Mouse (Mus musculus) lung, embryonic 14.5 days (tissue): ENCODE measurements around the gene Bcl11a. TPM values are rescaled to one million over a fixed set of nuclear protein-coding genes. Genes with fewer than 3 reads are reported as not detected.

Source experiments
- ATAC-seq: fragments of 200-750 bp; cut with Nextera tagmentation; 2 replicates; pipeline ENCODE4 v1.8.0; 2017; ENCODE audit warnings: mild to moderate bottlenecking, moderate TSS enrichment, moderate library complexity; ENCODE audit not compliant: insufficient read depth
- DNase-seq: peaks from one replicate; pipeline ENCODE4 v3.0.0-alpha.2; 2015
- H3K27ac ChIP-seq: fragments of 300-500 bp; sonication (generic); 2 replicates; pipeline ENCODE4 v1.5.1; 2014; ENCODE audit warnings: low read depth, mild to moderate bottlenecking, moderate library complexity
- H3K27me3 ChIP-seq: fragments of 300-500 bp; sonication (generic); 2 replicates; pipeline ENCODE4 v1.6.1; 2014; ENCODE audit warnings: low read length, control low read depth; ENCODE audit not compliant: insufficient read depth
- H3K36me3 ChIP-seq: fragments of 300-500 bp; sonication (generic); 2 replicates; pipeline ENCODE4 v1.6.1; 2014; ENCODE audit warnings: control low read depth; ENCODE audit not compliant: insufficient read depth
- H3K4me1 ChIP-seq: fragments of 300-500 bp; sonication (generic); 2 replicates; pipeline ENCODE4 v1.6.1; 2014; ENCODE audit warnings: antibody characterized with exemption, control low read depth; ENCODE audit not compliant: insufficient read depth
- H3K4me2 ChIP-seq: fragments of 300-500 bp; sonication (generic); 2 replicates; pipeline ENCODE4 v1.6.1; 2014; ENCODE audit warnings: mild to moderate bottlenecking
- H3K4me3 ChIP-seq: fragments of 300-500 bp; sonication (generic); 2 replicates; pipeline ENCODE4 v1.5.1; 2014; ENCODE audit warnings: low read depth, low read length
- H3K9ac ChIP-seq: fragments of 300-500 bp; sonication (generic); 2 replicates; pipeline ENCODE4 v1.6.1; 2014
- H3K9me3 ChIP-seq: fragments of 300-500 bp; sonication (generic); 2 replicates; pipeline ENCODE4 v1.6.1; 2016; ENCODE audit warnings: low read depth, low read length, control low read depth
- CTCF ChIP-seq: IDR thresholded peaks from 2 replicates; pipeline ENCODE4 v1.5.1; 2016; ENCODE audit warnings: antibody characterized with exemption, low read depth
- WGBS: fragments of 180-500 bp; shearing (Covaris S2); extraction: QIAGEN DNeasy Blood & Tissue Kit; methylation state at CpG from one replicate; pipeline ENCODE4 v1.1.7; 2014; 5-methylcytosine and 5-hydroxymethylcytosine counted together
- polyA plus RNA-seq: library from polyadenylated mRNA; unstranded; fragments of >200 nt; fragmentation: Nextera tagmentation; extraction: Ambion mirVana; gene quantifications from 2 replicates; pipeline ENCODE4 v1.2.1, GENCODE M21; 2014

Bcl11a gene
- polyA plus RNA-seq, 1 experiment from 2014 or later = 21.1 TPM

DNA sequence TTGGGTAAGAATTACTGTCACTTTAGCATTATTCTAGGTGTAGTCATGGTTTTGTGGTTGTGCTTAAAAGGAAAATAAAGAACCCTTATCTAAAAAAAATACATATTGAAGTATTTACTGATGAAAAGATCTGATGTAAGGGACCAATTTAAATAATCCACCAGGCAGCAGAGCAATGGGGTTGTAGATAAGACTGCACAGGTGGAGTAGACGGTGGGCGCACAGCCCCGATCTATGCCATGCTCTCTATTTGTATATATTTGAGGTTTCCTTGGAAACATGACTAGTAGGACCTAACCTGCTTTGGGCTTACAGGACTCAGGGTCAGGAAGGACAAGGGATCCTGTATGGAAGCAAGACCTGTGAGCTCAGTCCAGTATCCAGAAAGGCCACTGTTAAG lies 31.5 kb downstream of the Bcl11a start:
- peaks cover 4% of the 10 kb centered on the region; the same call in 1 of the 2 replicates for H3K4me1 ChIP-seq
- WGBS = 43% methylated on average over 3 of the region's 3 CpGs
- DNase-seq (no peak), ATAC-seq (no peak)
- H3K9me3 ChIP-seq = no peaks in the 10 kb centered on the region
- no peak overlapping the region for H3K9ac ChIP-seq
- H3K4me3 ChIP-seq = no peak overlapping the region
- no peak overlapping the region for H3K4me2 ChIP-seq
- no peak for TF ChIP-seq CTCF
- H3K27me3 ChIP-seq = no peaks in the 10 kb centered on the region
- no peaks in the 10 kb centered on the region for H3K36me3 ChIP-seq
- no peak overlapping the region for H3K27ac ChIP-seq

- H3K4me3 ChIP-seq = no peak overlapping the region
- no peak overlapping the region for H3K4me2 ChIP-seq
- no peaks in the 10 kb centered on the region for H3K27me3 ChIP-seq
- peaks cover 6% of the 10 kb centered on the region; the same call in 1 of the 2 replicates for H3K4me1 ChIP-seq
- H3K36me3 ChIP-seq = no peaks in the 10 kb centered on the region
- ATAC-seq (no peak), DNase-seq (no peak)
- WGBS = 67% methylated on average over 2 of the region's 2 CpGs
- peak overlapping the region; percentile 27; the same call in 1 of the 2 replicates for H3K27ac ChIP-seq
- no peak for TF ChIP-seq CTCF
- H3K9me3 ChIP-seq = no peaks in the 10 kb centered on the region
- no peak overlapping the region for H3K9ac ChIP-seq
These were observed 32.3 kb downstream of the Bcl11a start for GRCm38 (mm10) chr11:24110113-24110512.

DNA sequence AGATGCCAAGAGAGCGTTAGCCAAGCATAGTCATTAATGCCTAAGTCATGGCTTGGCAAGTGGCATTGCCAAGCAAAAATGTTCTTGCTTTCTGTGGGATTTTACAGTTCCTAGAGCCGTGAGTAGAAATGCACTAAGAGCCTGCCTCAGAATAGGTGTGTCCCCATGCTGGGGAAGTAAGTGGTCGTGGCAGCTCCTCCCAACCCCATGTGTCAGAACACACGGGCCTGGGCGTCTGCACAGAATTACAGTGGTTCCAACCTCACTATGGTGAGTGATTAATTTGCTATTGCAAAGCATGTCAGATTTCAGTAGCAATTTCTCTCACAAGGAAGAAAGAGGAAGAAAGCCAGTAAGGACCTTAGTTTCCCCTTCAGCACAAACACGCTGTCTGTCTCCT lies 33.9 kb downstream of the Bcl11a start:
- no peak overlapping the region for H3K4me2 ChIP-seq
- H3K9me3 ChIP-seq = no peaks in the 10 kb centered on the region
- H3K4me3 ChIP-seq = no peak overlapping the region
- 60% methylated on average over 6 of the region's 6 CpGs for WGBS
- H3K27ac ChIP-seq = no peak overlapping the region
- TF ChIP-seq CTCF = no peak
- H3K9ac ChIP-seq = no peak overlapping the region
- ATAC-seq = no peak
- no peaks in the 10 kb centered on the region for H3K27me3 ChIP-seq
- H3K4me1 ChIP-seq = peaks cover 7% of the 10 kb centered on the region; the same call in 1 of the 2 replicates
- DNase-seq = no peak
- no peaks in the 10 kb centered on the region for H3K36me3 ChIP-seq

DNA sequence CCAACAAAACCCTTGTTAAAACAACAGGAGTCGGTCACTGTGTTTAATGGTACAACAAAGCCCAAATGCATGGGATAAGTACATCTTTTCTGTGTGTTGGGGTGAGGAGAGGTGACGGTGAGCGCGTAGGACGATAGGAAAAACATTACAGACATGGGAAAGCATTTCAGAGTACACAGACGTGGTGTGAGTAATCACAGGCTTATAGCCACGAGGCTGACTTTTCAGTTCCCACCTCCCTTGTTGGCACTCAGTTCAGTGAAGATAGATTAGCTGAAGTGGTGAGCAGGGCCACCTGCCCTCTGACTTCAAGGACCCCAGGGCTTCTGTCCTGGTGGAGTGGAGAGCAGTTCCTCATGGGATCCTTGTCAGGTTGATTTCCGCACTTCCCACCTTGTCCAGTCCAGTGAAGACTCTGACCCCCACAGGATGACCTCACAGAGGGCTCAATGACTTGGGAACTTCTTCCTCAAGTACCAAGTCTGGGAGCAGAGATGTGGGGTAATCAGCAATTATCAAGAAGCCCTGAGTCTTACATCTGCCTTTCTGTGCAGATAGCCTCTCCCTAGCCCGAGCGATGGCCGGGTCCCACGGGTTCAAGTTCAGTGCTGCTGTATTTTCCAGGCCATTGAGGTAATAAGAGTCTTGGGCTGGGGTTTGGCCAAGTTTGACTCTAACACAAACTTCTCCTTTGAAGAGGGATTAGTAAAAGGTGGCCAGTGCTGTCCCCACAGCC lies 37.3 kb downstream of the Bcl11a start:
- no peaks in the 10 kb centered on the region for H3K27me3 ChIP-seq
- ATAC-seq (no peak), DNase-seq (no peak)
- 0 out of 2 replicates have a peak, but pooled peaks cover 2% of the 10 kb centered on the region for H3K36me3 ChIP-seq
- no peak overlapping the region for H3K9ac ChIP-seq
- no peaks in the 10 kb centered on the region for H3K9me3 ChIP-seq
- no peak for TF ChIP-seq CTCF
- H3K27ac ChIP-seq = no peak overlapping the region
- no peak overlapping the region for H3K4me2 ChIP-seq
- 52% methylated on average over 12 of the region's 12 CpGs for WGBS
- no peak overlapping the region for H3K4me3 ChIP-seq
- 0 out of 2 replicates have a peak, but pooled peaks cover 3% of the 10 kb centered on the region for H3K4me1 ChIP-seq

- 0 out of 2 replicates have a peak, but pooled peaks cover 3% of the 10 kb centered on the region for H3K4me1 ChIP-seq
- H3K36me3 ChIP-seq = 0 out of 2 replicates have a peak, but pooled peaks cover 2% of the 10 kb centered on the region
- no peak overlapping the region for H3K4me2 ChIP-seq
- WGBS = 93% methylated on average over 2 of the region's 2 CpGs
- H3K9me3 ChIP-seq = no peaks in the 10 kb centered on the region
- H3K9ac ChIP-seq = no peak overlapping the region
- ATAC-seq (no peak), DNase-seq (no peak)
- H3K27me3 ChIP-seq = no peaks in the 10 kb centered on the region
- no peak overlapping the region for H3K27ac ChIP-seq
- no peak for TF ChIP-seq CTCF
- no peak overlapping the region for H3K4me3 ChIP-seq
These were observed 38.2 kb downstream of the Bcl11a start for GRCm38 (mm10) chr11:24116041-24116440.

DNA sequence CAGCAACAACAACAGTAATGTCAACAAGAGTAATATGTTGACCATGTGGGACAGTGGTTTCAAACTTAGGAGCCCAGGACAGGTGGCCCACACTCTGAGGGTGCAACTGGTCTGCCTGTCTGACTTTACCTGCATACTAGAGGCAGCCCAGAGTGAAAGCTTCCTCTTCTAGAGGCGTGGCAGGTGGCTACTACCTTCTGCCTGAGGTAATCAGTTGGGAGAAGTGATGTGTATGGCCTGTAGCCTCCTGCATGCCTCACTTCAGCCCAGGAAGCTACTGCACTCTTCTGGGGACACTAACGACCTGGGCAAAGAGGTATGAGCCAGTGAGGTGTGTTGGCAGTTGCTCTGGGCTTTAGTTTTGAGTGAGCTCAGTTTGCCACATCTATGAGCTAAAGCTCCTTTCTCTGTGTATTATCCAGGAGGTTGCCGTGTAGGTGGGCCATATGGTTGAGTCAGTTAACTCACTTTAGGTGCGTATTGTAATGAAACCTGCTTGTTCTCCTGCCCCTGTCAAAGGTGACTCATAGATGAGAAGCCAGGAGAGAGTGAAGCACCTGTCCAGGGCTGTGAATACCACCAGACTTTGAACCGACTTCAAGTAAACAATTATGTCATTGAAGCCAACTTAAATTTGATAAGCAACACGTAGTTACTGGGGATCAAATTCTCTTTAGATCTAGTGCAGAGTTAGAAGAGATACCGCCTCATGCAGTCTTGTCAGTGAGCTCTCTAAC lies 38.9 kb downstream of the Bcl11a start:
- DNase-seq = no peak
- no peaks in the 10 kb centered on the region for H3K27me3 ChIP-seq
- H3K4me3 ChIP-seq = no peak overlapping the region
- 0 out of 2 replicates have a peak, but pooled peaks cover 3% of the 10 kb centered on the region for H3K4me1 ChIP-seq
- no peak for TF ChIP-seq CTCF
- WGBS = 62% methylated on average over 7 of the region's 7 CpGs
- 0 out of 2 replicates have a peak, but pooled peaks cover 2% of the 10 kb centered on the region for H3K36me3 ChIP-seq
- H3K27ac ChIP-seq = no peak overlapping the region
- no peaks in the 10 kb centered on the region for H3K9me3 ChIP-seq
- no peak overlapping the region for H3K4me2 ChIP-seq
- no peak for ATAC-seq
- H3K9ac ChIP-seq = no peak overlapping the region

DNA sequence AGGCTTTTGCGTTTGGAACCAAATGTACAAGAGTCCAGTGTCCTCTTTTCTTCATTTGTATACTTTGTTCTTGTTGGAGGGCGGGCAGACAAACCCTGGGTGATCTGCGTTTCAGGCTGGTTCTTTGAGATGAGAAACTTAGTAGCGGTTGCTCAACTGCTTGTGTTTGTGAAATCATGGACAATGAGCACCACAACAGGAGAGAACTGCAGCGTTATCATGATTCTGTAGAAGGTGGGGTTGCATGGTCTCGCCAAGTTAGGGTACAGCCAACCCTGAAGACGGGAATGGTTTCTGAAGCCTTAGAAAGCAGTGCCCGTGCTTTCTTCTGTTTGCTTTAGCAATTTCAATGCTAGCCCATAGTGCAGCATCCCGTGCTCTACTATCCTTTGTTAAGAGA lies 43.3 kb downstream of the Bcl11a start:
- no peak overlapping the region for H3K9ac ChIP-seq
- WGBS = 85% methylated on average over 9 of the region's 9 CpGs
- DNase-seq (no peak), ATAC-seq (no peak)
- H3K27ac ChIP-seq = no peak overlapping the region
- H3K9me3 ChIP-seq = no peaks in the 10 kb centered on the region
- no peaks in the 10 kb centered on the region for H3K4me1 ChIP-seq
- 0 out of 2 replicates have a peak, but pooled peaks cover 2% of the 10 kb centered on the region for H3K36me3 ChIP-seq
- no peak overlapping the region for H3K4me3 ChIP-seq
- TF ChIP-seq CTCF = no peak
- H3K27me3 ChIP-seq = no peaks in the 10 kb centered on the region
- H3K4me2 ChIP-seq = no peak overlapping the region
